Comparison of ENCODE assay signal across 19 mouse cellular contexts in genomic region chr6:33049705-33050420, GRCm38 (mm10). TPM values are rescaled to one million over a fixed set of nuclear protein-coding genes. Genes with fewer than 3 reads are reported as not detected.
DNase-seq lines count a peak whose midpoint lies in the region; ATAC-seq and TF ChIP-seq lines count a peak whose summit lies in the region.
"Had no signal": no experiment of that assay in that cellular context is flagged by ENCODE, and none has a peak within 500 bp of the region (broad histone marks: within the 10 kb centered on the region; RNA-seq: fewer than 3 reads in every experiment).

No protein-coding gene starts in this region.

- ATAC-seq in heart, embryonic 15.5 days (replicated peaks; ENCODE audit: insufficient number of reproducible peaks, insufficient read depth, low FRiP score, low read depth): no peak; the same call in 1 of the 2 replicates
- no peak for ATAC-seq in stomach, postnatal 0 days (ENCODE audit: low FRiP score, low TSS enrichment)
- ATAC-seq: midbrain, embryonic 16.5 days; Patski had no signal

- no peak overlapping the region for H3K4me3 ChIP-seq in gastrocnemius, adult 2 months
- H3K4me3 ChIP-seq in heart, embryonic 15.5 days: 0 out of 2 replicates have a peak overlapping the region, but pooled peaks have one; percentile 0
- no peak overlapping the region for H3K4me3 ChIP-seq in stomach, postnatal 0 days (ENCODE audit: low read depth, low read length)
- H3K4me3 ChIP-seq: embryonic facial prominence, embryonic 13.5 days; limb, embryonic 13.5 days; megakaryocyte, embryonic 14.5 days had no signal

- peak overlapping the region; percentile 43; the same call in 1 of the 2 replicates for H3K27ac ChIP-seq in gastrocnemius, adult 2 months
- H3K27ac ChIP-seq in heart, embryonic 15.5 days: peak overlapping the region; percentile 89
- H3K27ac ChIP-seq in stomach, postnatal 0 days (replicated peaks): no peak overlapping the region
- H3K27ac ChIP-seq: embryonic facial prominence, embryonic 13.5 days; limb, embryonic 13.5 days; liver, embryonic 14.5 days had no signal

- TF ChIP-seq CTCF in gastrocnemius, adult 2 months (IDR thresholded peaks at IDR 0.05): no peak
- no peak for TF ChIP-seq CTCF in stomach, postnatal 0 days (IDR thresholded peaks at IDR 0.05; ENCODE audit: low read depth)

- peak; percentile 39 for DNase-seq in gastrocnemius, adult 2 months
- no peak for DNase-seq in gastrocnemius, postnatal 14 days
- peak; percentile 10 for DNase-seq in right cerebral cortex, postnatal 4 days
- no peak for DNase-seq in right cerebral cortex, postnatal 10 days (ENCODE audit: low spot score in 2 of 2)
- DNase-seq in stomach, postnatal 0 days (ENCODE audit: low spot score): no peak
- no peak for DNase-seq in lung, adult 18-20 months
- DNase-seq: cerebellum, adult 2 months; kidney, adult 18-20 months; kidney, postnatal 14 days; layer of hippocampus, adult 9-11 months; lung, postnatal 14 days; thymus, adult 18-20 months had no signal

- intact Hi-C loops in gastrocnemius, adult 2 months (cut with DNase I): loop anchor here (5.0 to 10.0 kb wide), 4 partner anchors 68 to 245 kb away; no protein-coding TSS in a partner anchor
- intact Hi-C loops in gastrocnemius, postnatal 14 days (cut with DNase I; ENCODE audit: low total_unique reads): no loop called here

- TF ChIP-seq EP300 in stomach, postnatal 0 days (optimal IDR thresholded peaks at IDR 0.05): no peak

- 52% methylated on average over 6 of the region's 6 CpGs for WGBS in heart, embryonic 15.5 days
- 87% methylated on average over 6 of the region's 6 CpGs for WGBS in stomach, postnatal 0 days

- peaks cover 19% of the 10 kb centered on the region for H3K36me3 ChIP-seq in heart, embryonic 15.5 days
- H3K36me3 ChIP-seq in stomach, postnatal 0 days (ENCODE audit: control insufficient read depth, insufficient read depth, low read length): peaks cover 5% of the 10 kb centered on the region

- H3K27me3 ChIP-seq in heart, embryonic 15.5 days: no peaks in the 10 kb centered on the region
- no peaks in the 10 kb centered on the region for H3K27me3 ChIP-seq in stomach, postnatal 0 days (ENCODE audit: control insufficient read depth, insufficient read depth, low read length)
- H3K27me3 ChIP-seq: embryonic facial prominence, embryonic 13.5 days; limb, embryonic 13.5 days; megakaryocyte, embryonic 14.5 days; Patski had no signal

- H3K4me2 ChIP-seq in heart, embryonic 15.5 days: peak overlapping the region; percentile 51
- no peak overlapping the region for H3K4me2 ChIP-seq in stomach, postnatal 0 days (replicated peaks; ENCODE audit: low read depth)
- H3K4me2 ChIP-seq: embryonic facial prominence, embryonic 13.5 days; limb, embryonic 13.5 days had no signal

- H3K9ac ChIP-seq in heart, embryonic 15.5 days: no peak overlapping the region
- no peak overlapping the region for H3K9ac ChIP-seq in stomach, postnatal 0 days (ENCODE audit: low read length)
- H3K9ac ChIP-seq: embryonic facial prominence, embryonic 13.5 days; limb, embryonic 13.5 days; liver, embryonic 14.5 days had no signal

- peaks cover 37% of the 10 kb centered on the region for H3K4me1 ChIP-seq in heart, embryonic 15.5 days (replicated peaks)
- H3K4me1 ChIP-seq in stomach, postnatal 0 days (replicated peaks; ENCODE audit: control insufficient read depth, insufficient read depth): no peaks in the 10 kb centered on the region
- H3K4me1 ChIP-seq: embryonic facial prominence, embryonic 13.5 days had no signal

- no peaks in the 10 kb centered on the region for H3K9me3 ChIP-seq in heart, embryonic 15.5 days (replicated peaks)
- no peaks in the 10 kb centered on the region for H3K9me3 ChIP-seq in stomach, postnatal 0 days (ENCODE audit: control insufficient read depth, low read length)
- H3K9me3 ChIP-seq: embryonic facial prominence, embryonic 13.5 days; limb, embryonic 13.5 days; megakaryocyte, embryonic 14.5 days had no signal

RNA-seq across cellular contexts. Expression of gene Chchd3, which starts 10.2 kb away (rescaled TPM):
- total RNA-seq in gastrocnemius, adult 2 months (2021): 100 to 1,000 TPM; 397 to 478 TPM
- 100 to 1,000 TPM; 292 to 315 TPM for total RNA-seq in gastrocnemius, postnatal 14 days (2021)
- 190 and 228 TPM in 2 replicates for polyA plus RNA-seq in heart, embryonic 15.5 days (2015; fragmentation: Nextera tagmentation; extraction: Ambion mirVana)
- polyA plus RNA-seq in stomach, postnatal 0 days (2015; fragmentation: Nextera tagmentation; extraction: Ambion mirVana): 91.0 and 92.4 TPM in 2 replicates

Comparison
In these comparisons a context has a peak if more than half of its experiments do, and no peak if none do; other contexts are left out.
1. DNase-seq: peak in gastrocnemius, adult 2 months (single experiment) and right cerebral cortex, postnatal 4 days (single experiment); none in gastrocnemius, postnatal 14 days (single experiment), right cerebral cortex, postnatal 10 days (0 of 2), stomach, postnatal 0 days (single experiment) and lung, adult 18-20 months (0 of 2).